Mouse (Mus musculus) lung, embryonic 16.5 days (tissue): ENCODE measurements at regions not wholly inside any gene's neighbourhood (a gene's known extent, or its start where the extent isn't known, plus 50 kb on each side); places are given as distances from the start of the nearest gene placed in this dataset.

ENCODE experiments used
- ATAC-seq: fragments of 200-750 bp; cut with Nextera tagmentation; 2 replicates; pipeline ENCODE4 v1.8.0; 2017; ENCODE audit warnings: low read depth, mild to moderate bottlenecking, moderate library complexity
- H3K27ac ChIP-seq: fragments of 300-500 bp; sonication (generic); 2 replicates; pipeline ENCODE4 v1.5.1; 2014; ENCODE audit warnings: mild to moderate bottlenecking, control low read depth, low read length
- H3K27me3 ChIP-seq: fragments of 300-500 bp; sonication (generic); 2 replicates; pipeline ENCODE4 v1.6.1; 2014; ENCODE audit warnings: low read depth, low read length, mixed read lengths; ENCODE audit not compliant: control insufficient read depth, insufficient read depth
- H3K36me3 ChIP-seq: fragments of 300-500 bp; sonication (generic); 2 replicates; pipeline ENCODE4 v1.6.1; 2014; ENCODE audit warnings: low read length; ENCODE audit not compliant: control insufficient read depth, insufficient read depth
- H3K4me1 ChIP-seq: fragments of 300-500 bp; sonication (generic); replicated peaks from 2 replicates; pipeline ENCODE4 v1.6.1; 2014; ENCODE audit warnings: low read length, mixed read lengths; ENCODE audit not compliant: control insufficient read depth, insufficient read depth
- H3K4me2 ChIP-seq: fragments of 300-500 bp; sonication (generic); 2 replicates; pipeline ENCODE4 v1.6.1; 2014; ENCODE audit warnings: low read depth, low read length, control low read depth
- H3K4me3 ChIP-seq: fragments of 300-500 bp; sonication (generic); 2 replicates; pipeline ENCODE4 v1.5.1; 2014; ENCODE audit warnings: mild to moderate bottlenecking, low read length, control low read depth
- H3K9ac ChIP-seq: fragments of 300-500 bp; sonication (generic); 2 replicates; pipeline ENCODE4 v1.6.1; 2014; ENCODE audit warnings: low read length, control low read depth
- H3K9me3 ChIP-seq: fragments of 300-500 bp; sonication (generic); 2 replicates; pipeline ENCODE4 v1.6.1; 2016; ENCODE audit warnings: low read length; ENCODE audit not compliant: control insufficient read depth
- WGBS: fragments of 180-500 bp; shearing (Covaris S2); extraction: QIAGEN DNeasy Blood & Tissue Kit; methylation state at CpG from one replicate; pipeline ENCODE4 v1.1.7; 2014; 5-methylcytosine and 5-hydroxymethylcytosine counted together

- Histone ChIP-seq H3K9ac (no peak overlapping the region), H3K9me3 (no peaks in the 10 kb centered on the region), H3K4me3 (no peak overlapping the region), H3K27ac (no peak overlapping the region), H3K4me2 (no peak overlapping the region), H3K27me3 (no peaks in the 10 kb centered on the region), H3K4me1 (peaks cover 10% of the 10 kb centered on the region), H3K36me3 (no peaks in the 10 kb centered on the region)
- ATAC-seq: no peak
- WGBS: 63% methylated on average over 3 of the region's 3 CpGs
Observed at GRCm38 (mm10) chr13:90797209-90797608, 107.9 kb downstream of the Atp6ap1l start.

GRCm38 (mm10) chr13:90796809-90797208, 108.3 kb downstream of the Atp6ap1l start:
- no peaks in the 10 kb centered on the region for H3K27me3 ChIP-seq
- WGBS: 88% methylated on average over 4 of the region's 4 CpGs
- no peak overlapping the region for H3K27ac ChIP-seq
- no peak overlapping the region for H3K9ac ChIP-seq
- H3K4me2 ChIP-seq: no peak overlapping the region
- no peak overlapping the region for H3K4me3 ChIP-seq
- peaks cover 10% of the 10 kb centered on the region for H3K4me1 ChIP-seq
- ATAC-seq: no peak
- no peaks in the 10 kb centered on the region for H3K36me3 ChIP-seq
- no peaks in the 10 kb centered on the region for H3K9me3 ChIP-seq

GRCm38 (mm10) chr13:90782435-90782834, 122.7 kb downstream of the Atp6ap1l start:
- no peaks in the 10 kb centered on the region for H3K9me3 ChIP-seq
- ATAC-seq: no peak
- 0 out of 2 replicates have a peak, but pooled peaks cover 2% of the 10 kb centered on the region for H3K4me1 ChIP-seq
- H3K9ac ChIP-seq: no peak overlapping the region
- 54% methylated on average over 1 of the region's 1 CpGs for WGBS
- H3K4me2 ChIP-seq: no peak overlapping the region
- no peaks in the 10 kb centered on the region for H3K27me3 ChIP-seq
- no peak overlapping the region for H3K4me3 ChIP-seq
- H3K27ac ChIP-seq: no peak overlapping the region
- H3K36me3 ChIP-seq: no peaks in the 10 kb centered on the region

- no peak overlapping the region for H3K9ac ChIP-seq
- H3K36me3 ChIP-seq: no peaks in the 10 kb centered on the region
- 47% methylated on average over 2 of the region's 2 CpGs for WGBS
- H3K4me3 ChIP-seq: no peak overlapping the region
- no peak overlapping the region for H3K4me2 ChIP-seq
- no peak overlapping the region for H3K27ac ChIP-seq
- 0 out of 2 replicates have a peak, but pooled peaks cover 2% of the 10 kb centered on the region for H3K4me1 ChIP-seq
- H3K27me3 ChIP-seq: no peaks in the 10 kb centered on the region
- 0 out of 2 replicates have a peak, but pooled peaks have one; percentile 62 for ATAC-seq
- H3K9me3 ChIP-seq: no peaks in the 10 kb centered on the region
Observed at GRCm38 (mm10) chr13:90781974-90782373, 123.2 kb downstream of the Atp6ap1l start.

- H3K9me3 ChIP-seq: no peaks in the 10 kb centered on the region
- 72% methylated on average over 4 of the region's 4 CpGs for WGBS
- H3K4me2 ChIP-seq: no peak overlapping the region
- H3K27me3 ChIP-seq: no peaks in the 10 kb centered on the region
- no peak overlapping the region for H3K27ac ChIP-seq
- no peak overlapping the region for H3K4me3 ChIP-seq
- no peak overlapping the region for H3K9ac ChIP-seq
- no peak for ATAC-seq
- 0 out of 2 replicates have a peak, but pooled peaks cover 2% of the 10 kb centered on the region for H3K4me1 ChIP-seq
- H3K36me3 ChIP-seq: no peaks in the 10 kb centered on the region
Observed at GRCm38 (mm10) chr13:90777952-90778298, 127.2 kb downstream of the Atp6ap1l start.

DNA sequence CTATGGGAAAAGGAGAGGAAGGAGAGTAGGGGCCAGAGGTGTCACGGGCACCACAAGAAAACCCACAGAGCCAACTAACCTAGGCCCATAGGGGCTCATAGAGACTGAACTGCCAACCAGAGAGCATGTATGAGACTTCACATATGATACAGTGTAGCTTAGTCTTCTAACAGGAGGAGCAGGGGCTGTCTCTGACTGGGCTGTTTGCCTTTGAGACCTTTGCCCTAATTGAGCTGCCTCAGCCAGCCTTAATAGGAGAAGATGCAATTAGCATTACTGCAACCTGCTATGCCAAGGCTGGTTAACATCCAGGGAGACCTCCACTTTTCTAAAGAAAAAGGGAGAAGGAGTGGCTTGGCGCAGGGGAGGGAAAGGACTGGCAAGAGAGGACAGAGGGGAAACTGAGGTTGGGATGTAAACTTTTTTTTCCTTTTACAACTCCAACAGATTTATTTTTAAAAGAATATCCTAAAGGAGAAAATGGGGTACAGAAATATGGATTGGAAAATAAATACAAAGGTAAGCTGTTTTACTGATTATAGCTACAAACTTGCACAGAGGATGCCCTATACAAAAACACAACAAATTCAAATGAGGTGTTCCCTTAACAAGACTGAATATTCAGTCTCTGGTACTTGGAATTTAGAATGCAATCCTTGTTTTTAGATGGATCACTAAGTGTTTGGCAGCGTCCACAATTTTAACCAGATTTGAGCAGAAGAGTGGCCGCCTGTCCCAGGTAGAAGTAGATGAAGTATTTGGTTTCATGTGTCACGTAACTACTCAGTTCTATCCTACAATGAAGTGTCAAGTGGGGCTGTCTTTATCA, 127.8 kb downstream of the Atp6ap1l start:
- Histone ChIP-seq H3K9ac (no peak overlapping the region), H3K36me3 (no peaks in the 10 kb centered on the region), H3K4me3 (no peak overlapping the region), H3K9me3 (no peaks in the 10 kb centered on the region), H3K4me1 (0 out of 2 replicates have a peak, but pooled peaks cover 2% of the 10 kb centered on the region), H3K27me3 (no peaks in the 10 kb centered on the region), H3K27ac (no peak overlapping the region), H3K4me2 (no peak overlapping the region)
- WGBS: 88% methylated on average over 5 of the region's 5 CpGs
- ATAC-seq: no peak

DNA sequence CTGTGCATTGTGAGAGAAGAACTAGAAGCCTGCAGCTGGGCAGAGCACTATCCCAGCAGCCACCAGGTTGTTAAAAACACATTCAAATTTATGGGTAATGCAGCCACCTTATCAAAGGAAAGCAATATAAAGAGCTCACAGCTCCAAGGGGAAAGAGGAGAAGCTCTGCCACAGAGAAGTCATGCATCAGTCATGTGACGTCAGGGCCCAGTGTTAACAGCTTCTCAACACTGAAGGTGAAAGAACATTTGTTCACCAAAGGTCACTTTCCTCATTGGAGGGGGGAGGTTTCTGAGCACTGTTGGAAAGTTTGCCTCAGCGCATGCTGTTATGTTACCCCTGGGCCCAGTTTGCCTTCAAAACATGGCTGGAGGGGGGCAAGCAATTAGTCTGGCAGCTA, 143.0 kb downstream of the Atp6ap1l start:
- 81% methylated on average over 2 of the region's 2 CpGs for WGBS
- Histone ChIP-seq H3K27me3 (no peaks in the 10 kb centered on the region), H3K9me3 (no peaks in the 10 kb centered on the region), H3K36me3 (no peaks in the 10 kb centered on the region), H3K9ac (no peak overlapping the region), H3K4me1 (no peaks in the 10 kb centered on the region), H3K4me3 (no peak overlapping the region), H3K4me2 (no peak overlapping the region), H3K27ac (no peak overlapping the region)
- no peak for ATAC-seq

- Histone ChIP-seq H3K27ac (no peak overlapping the region), H3K4me1 (no peaks in the 10 kb centered on the region), H3K9ac (no peak overlapping the region), H3K4me2 (no peak overlapping the region), H3K4me3 (no peak overlapping the region), H3K36me3 (no peaks in the 10 kb centered on the region), H3K27me3 (no peaks in the 10 kb centered on the region), H3K9me3 (no peaks in the 10 kb centered on the region)
- no peak for ATAC-seq
- 45% methylated on average over 4 of the region's 4 CpGs for WGBS
Observed at GRCm38 (mm10) chr13:90760516-90761050, 144.6 kb downstream of the Atp6ap1l start.

- no peaks in the 10 kb centered on the region for H3K9me3 ChIP-seq
- no peaks in the 10 kb centered on the region; the same call in 1 of the 2 replicates for H3K4me1 ChIP-seq
- no peaks in the 10 kb centered on the region for H3K36me3 ChIP-seq
- ATAC-seq: peak; percentile 51; the same call in 1 of the 2 replicates
- no peaks in the 10 kb centered on the region for H3K27me3 ChIP-seq
- no peak overlapping the region for H3K4me3 ChIP-seq
- no peak overlapping the region for H3K4me2 ChIP-seq
- H3K9ac ChIP-seq: no peak overlapping the region
- no peak overlapping the region for H3K27ac ChIP-seq
- WGBS: 63% methylated on average over 3 of the region's 3 CpGs
Observed at GRCm38 (mm10) chr13:90754451-90754850, 150.7 kb downstream of the Atp6ap1l start.
